Mouse (Mus musculus) naive thymus-derived CD4-positive, alpha-beta T cell, adult 2 months (primary cell): ENCODE measurements around the gene Nbeal2.

Source experiments
- DNase-seq: peaks from one replicate; pipeline ENCODE4 v3.0.0-alpha.2; 2011; ENCODE audit warnings: low read depth

Nbeal2 gene

GRCm38 (mm10) chr9:110673107-110673752 is 19.3 kb upstream of the Nbeal2 start:
- no peak for DNase-seq

GRCm38 (mm10) chr9:110672462-110673106 is 18.6 kb upstream of the Nbeal2 start:
- peak; percentile 51 for DNase-seq

GRCm38 (mm10) chr9:110669785-110670184 is 15.8 kb upstream of the Nbeal2 start:
- no peak for DNase-seq

GRCm38 (mm10) chr9:110668601-110669293 is 14.8 kb upstream of the Nbeal2 start:
- no peak for DNase-seq

GRCm38 (mm10) chr9:110667219-110667836 is 13.4 kb upstream of the Nbeal2 start:
- no peak for DNase-seq

- DNase-seq, result no peak
Measured at GRCm38 (mm10) chr9:110666374-110666773, 12.4 kb upstream of the Nbeal2 start.

GRCm38 (mm10) chr9:110665912-110666311 is 12.0 kb upstream of the Nbeal2 start:
- no peak for DNase-seq

DNA sequence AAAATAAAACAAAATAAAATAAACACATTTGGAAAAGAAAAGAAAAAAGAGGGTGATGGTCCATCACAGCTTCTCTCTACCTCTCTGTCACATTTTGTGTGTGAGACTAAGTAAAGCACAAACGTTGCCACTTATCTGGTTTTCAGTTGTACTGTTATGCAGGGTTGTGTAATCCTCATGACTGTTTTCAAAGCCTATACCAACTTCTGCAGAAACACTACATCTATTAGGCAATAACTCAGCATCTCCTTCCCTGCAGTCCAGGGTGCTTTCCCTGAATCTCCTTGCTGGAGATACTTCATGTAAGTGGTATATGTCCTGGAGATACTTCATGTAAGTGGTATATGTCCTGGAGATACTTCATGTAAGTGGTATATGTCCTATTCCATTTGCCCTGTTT is 8.9 kb upstream of the Nbeal2 start:
- no peak for DNase-seq

GRCm38 (mm10) chr9:110660856-110661612 is 7.1 kb upstream of the Nbeal2 start:
- DNase-seq, result no peak

DNA sequence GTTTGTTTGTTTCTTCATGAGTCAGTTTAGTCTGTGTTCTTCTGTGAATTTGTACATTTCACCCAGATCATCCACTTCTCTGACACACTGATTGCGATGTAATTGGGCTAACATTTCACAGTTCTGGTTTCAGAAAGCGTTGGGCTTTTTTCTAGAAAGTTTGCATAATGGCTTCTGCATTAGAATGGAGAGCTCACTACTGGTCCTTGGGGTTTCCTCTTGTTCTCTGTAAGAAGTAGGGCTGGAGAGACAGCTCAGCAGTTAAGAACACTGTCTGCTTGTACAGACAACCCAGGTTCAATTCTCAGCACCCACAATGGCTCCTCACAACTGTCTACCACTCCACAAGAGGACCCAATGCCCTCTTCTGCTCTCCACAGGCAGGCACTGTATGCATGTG is 6.2 kb upstream of the Nbeal2 start:
- DNase-seq, result no peak

- DNase-seq, result no peak
Measured at GRCm38 (mm10) chr9:110659521-110659920, 5.6 kb upstream of the Nbeal2 start.

DNA sequence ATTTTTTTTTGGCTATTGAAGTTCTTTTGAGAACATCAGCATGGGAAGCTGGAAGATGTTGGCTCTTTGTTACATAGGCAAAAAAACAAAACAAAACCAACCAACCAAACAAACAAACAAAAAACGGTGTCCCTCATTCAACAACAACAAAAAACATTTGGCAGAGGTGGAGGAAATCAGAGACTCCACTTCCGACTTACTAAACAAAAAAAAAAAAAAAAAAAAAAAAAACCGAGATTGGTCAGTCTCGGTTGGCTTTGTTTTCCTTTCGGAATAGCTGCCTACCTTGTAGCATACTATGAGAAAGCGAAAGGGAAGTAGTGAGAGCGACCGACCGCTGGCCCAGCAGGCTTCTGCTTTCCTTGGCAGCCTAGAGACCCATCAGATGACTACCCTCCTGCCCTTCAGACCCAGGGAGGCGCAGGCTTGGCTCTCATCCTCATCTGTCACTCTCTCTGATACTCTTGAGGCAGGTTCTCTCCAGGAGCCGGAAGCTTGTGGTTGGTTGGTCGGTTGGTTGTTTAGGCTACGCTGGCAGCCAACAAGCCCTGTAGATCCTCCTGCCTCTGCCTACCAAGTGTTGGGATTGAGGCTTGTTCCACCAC is 3.6 kb upstream of the Nbeal2 start:
- peak; percentile 69 for DNase-seq

DNA sequence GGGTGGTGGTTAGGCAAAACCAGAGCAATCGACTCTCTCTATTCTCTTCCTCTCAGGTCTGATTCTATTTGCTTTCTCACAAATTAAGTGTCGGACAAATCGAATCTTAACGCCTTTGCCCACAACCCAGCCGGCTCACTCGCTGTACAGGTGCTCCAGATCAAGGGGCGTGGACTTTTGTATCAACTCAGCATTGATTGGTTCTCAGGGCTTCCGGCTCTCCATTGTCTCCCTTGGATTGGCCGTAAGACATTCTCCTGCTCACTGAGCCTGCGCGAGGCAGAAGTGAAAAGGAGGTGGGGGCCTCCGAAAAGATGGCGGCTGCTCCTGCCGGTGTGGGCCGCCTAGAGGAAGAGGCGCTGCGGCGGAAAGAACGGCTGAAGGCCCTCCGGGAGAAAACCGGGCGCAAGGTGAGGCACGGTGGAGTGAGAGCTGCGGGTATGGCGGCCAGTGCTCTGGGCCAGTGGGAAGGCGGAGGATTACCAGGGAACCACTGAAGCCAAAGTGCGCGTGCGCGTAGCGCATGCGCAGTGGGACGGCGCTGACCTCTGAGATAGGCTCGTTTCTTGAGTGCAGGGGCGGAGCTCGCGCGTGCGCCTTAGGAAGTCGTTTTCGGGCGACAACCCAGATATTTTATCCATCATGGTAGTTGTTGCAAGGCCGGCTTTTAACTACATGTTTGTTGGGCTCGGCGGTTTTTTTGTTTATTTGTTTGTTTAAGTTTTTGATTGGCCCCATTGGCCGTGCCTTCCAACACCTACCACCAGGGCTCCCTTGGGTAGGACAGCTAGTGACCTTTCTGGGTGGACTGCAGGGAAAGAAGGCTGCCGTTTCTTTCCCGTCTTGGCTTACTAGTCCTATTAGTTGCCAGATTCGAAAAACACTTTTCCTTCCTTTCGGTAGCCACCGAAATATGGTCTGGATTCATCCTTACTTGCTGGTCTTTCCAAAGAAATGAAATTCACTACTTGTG is 2.6 kb upstream of the Nbeal2 start, which contains the start of gene Ccdc12:
Gene Ccdc12, plus strand, starts transcription at position 255 of the 973 bp plus-strand sequence.
- peak; percentile 98 for DNase-seq

GRCm38 (mm10) chr9:110655651-110656007 is 1.7 kb upstream of the Nbeal2 start:
- DNase-seq, result no peak

DNA sequence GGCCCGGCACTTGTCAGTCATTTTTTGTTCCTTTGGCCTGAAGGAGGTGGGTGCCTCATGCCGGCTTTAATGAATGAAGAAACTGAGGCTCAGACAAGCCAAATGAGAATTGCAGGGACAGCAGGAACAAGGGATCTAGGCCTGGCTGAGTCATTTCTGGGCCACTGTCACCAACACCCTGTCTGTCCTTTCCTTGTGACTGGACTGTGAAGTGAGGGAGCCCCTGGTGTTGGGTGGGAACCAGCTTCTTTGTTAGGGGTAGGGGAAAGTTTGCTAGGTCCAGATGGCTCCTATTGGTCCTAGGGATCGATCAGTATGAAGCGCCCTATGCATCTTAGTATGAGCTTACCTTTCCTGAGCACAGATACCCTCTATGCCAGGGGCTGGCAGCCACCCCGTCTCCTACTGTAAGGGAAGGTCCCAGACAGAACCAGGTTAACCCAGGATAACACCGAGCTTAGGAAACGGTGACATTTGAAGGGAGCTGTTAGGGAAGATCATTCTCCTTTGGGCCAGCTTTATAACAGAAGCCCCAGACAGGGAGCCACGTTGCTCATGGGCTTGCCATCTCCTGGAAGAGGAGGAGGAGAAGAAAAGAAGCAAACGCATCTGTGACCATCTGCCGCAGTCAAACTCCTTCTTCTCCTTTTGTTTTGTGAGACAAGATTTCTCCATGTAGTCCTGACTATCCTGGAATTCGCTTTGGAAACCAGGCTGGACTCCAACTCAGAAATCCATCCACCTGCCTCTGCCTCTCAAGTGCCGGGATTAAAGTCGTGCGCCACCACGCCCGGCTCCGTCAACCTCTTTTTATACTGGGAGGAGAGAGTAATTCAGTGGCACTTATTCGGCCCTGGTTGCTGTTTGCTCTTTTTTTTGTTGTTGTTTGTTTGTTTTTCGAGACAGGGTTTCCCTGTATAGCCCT is 1.0 kb upstream of the Nbeal2 start:
- no peak for DNase-seq

DNA sequence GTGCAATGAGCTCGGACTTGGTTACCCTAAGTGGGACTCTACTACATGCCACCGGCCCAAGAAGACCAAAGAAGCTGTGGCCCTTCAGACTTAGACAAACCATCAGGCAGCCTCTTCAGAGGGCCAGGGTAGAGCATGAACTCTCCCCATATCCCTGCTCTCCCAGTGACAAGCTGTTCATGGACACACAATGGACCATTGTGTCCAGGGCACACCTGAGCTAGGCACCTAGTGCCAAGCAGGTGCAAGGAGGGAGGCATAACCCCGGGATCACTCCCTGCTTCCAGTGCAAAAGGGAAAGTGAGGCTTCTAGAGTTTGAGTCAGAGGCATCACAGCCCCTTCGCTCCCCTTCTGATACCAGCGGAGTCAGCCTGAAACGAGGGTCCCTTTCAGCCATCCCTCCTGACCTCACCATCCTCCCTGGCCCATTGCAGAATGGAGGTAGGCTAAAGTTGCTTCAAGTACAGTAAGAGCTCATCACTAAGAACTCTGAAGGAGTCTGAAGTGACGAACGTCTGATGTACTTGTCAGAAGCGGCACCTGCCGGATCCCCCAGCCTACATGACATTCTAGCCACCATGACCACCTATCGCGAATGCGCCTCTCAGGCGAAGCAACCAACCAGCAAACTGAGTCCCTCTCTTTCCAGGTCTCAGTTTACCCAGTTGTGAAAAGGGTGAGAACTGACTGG is 852 bp downstream of the Nbeal2 start:
- peak; percentile 56 for DNase-seq

- peak; percentile 51 for DNase-seq
Measured at GRCm38 (mm10) chr9:110651931-110652722, 1.8 kb downstream of the Nbeal2 start.

DNA sequence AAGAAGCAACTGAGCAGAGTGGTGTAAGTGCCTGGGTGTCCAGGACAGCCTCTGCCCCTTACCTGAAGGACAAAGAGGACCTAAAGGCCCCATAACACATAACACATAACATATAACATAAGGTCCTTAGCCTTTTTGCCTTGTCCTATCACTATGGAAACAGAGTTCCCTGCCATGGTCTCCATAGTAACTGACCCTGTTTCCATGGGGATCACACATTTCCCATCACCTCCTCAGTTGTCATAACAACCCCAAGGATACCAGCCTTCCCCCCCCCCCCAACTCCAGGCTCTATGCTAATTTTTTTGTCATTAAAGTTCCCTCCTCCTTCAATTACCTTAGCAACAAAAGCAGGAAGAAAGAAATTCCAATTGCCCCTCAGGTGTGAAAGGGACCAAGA is 4.2 kb downstream of the Nbeal2 start:
- DNase-seq, result no peak
